Mouse (Mus musculus) ES-Bruce4 (cell line): ENCODE measurements around the gene Slc8a3.

Experiments
- CTCF ChIP-seq: IDR thresholded peaks from one replicate; pipeline ENCODE4 v1.8.1; 2011; ENCODE audit warnings: low read depth, low read length
- POLR2A ChIP-seq: IDR thresholded peaks from one replicate; pipeline ENCODE4 v1.8.1; 2011; ENCODE audit warnings: low read length; ENCODE audit not compliant: insufficient read depth

GRCm38 (mm10) chr12:81332875-81333421 lies at the start of gene Slc8a3:
- TF ChIP-seq POLR2A (no peak), CTCF (no peak)
